Mouse (Mus musculus): ENCODE results near the gene Gm9507.
"Not testable (repeated sequence)": the region's sequence is repeated elsewhere in the genome, so short reads cannot be mapped to it uniquely, and the experiment has no call there.

Gm9507 gene

GRCm38 (mm10) chr10:77811743-77812142 lies at the start of gene Gm9507:
Gm9507 (minus strand) TSS chr10:77811843.
- DNase-seq: no peak

- no peak for DNase-seq
These were observed 40.9 kb upstream of the Gm9507 start, which contains the start of gene Gm10318 for GRCm38 (mm10) chr10:77852559-77852958. Gm10318 (plus strand) TSS chr10:77852859.

GRCm38 (mm10) chr10:77847538-77847937 lies 35.9 kb upstream of the Gm9507 start:
- DNase-seq: no peak

GRCm38 (mm10) chr10:77846961-77847360 lies 35.3 kb upstream of the Gm9507 start:
- DNase-seq: no peak

GRCm38 (mm10) chr10:77846503-77846902 lies 34.9 kb upstream of the Gm9507 start, which contains the start of gene Gm36176:
Gm36176 (plus strand) TSS chr10:77846803.
- no peak for DNase-seq

- DNase-seq: no peak
These were observed 27.4 kb upstream of the Gm9507 start for GRCm38 (mm10) chr10:77839006-77839405.

GRCm38 (mm10) chr10:77835647-77836046 lies 24.0 kb upstream of the Gm9507 start, which contains the start of gene Krtap10-10:
Krtap10-10 (plus strand) TSS chr10:77835947.
- no peak for DNase-seq

GRCm38 (mm10) chr10:77826951-77827350 lies 15.3 kb upstream of the Gm9507 start, which contains the start of gene Krtap10-4:
Krtap10-4 (minus strand) TSS chr10:77827095.
- DNase-seq: no peak

GRCm38 (mm10) chr10:77819203-77819602 lies 7.6 kb upstream of the Gm9507 start:
- no peak for DNase-seq

GRCm38 (mm10) chr10:77818523-77818922 lies 6.9 kb upstream of the Gm9507 start:
- DNase-seq: no peak

- peak; percentile 7 for DNase-seq
These were observed 3.9 kb upstream of the Gm9507 start for GRCm38 (mm10) chr10:77815514-77815913.

GRCm38 (mm10) chr10:77814382-77814781 lies 2.7 kb upstream of the Gm9507 start, which contains the start of gene Gm2696:
Gm2696 (plus strand) TSS chr10:77814682.
- DNase-seq: no peak

GRCm38 (mm10) chr10:77804095-77804494 lies 7.5 kb downstream of the Gm9507 start:
- no peak for DNase-seq

GRCm38 (mm10) chr10:77798921-77799508 lies 12.6 kb downstream of the Gm9507 start, which contains the start of gene Gm19668:
Gm19668 (minus strand) TSS chr10:77799133.
- no peak for DNase-seq

GRCm38 (mm10) chr10:77798164-77798920 lies 13.3 kb downstream of the Gm9507 start:
- DNase-seq: not testable (repeated sequence)

GRCm38 (mm10) chr10:77797677-77798076 lies 14.0 kb downstream of the Gm9507 start:
- DNase-seq: no peak

- no peak for DNase-seq
These were observed 16.7 kb downstream of the Gm9507 start, which contains the start of gene Gm9639 for GRCm38 (mm10) chr10:77794976-77795375. Gm9639 (minus strand) TSS chr10:77795076.

- DNase-seq: no peak
These were observed 23.0 kb downstream of the Gm9507 start for GRCm38 (mm10) chr10:77788621-77789020.

GRCm38 (mm10) chr10:77787876-77788275 lies 23.8 kb downstream of the Gm9507 start, which contains the start of gene Gm7137:
Gm7137 (minus strand) TSS chr10:77788200.
- DNase-seq: not testable (repeated sequence)

- not testable (repeated sequence) for DNase-seq
These were observed 28.2 kb downstream of the Gm9507 start for GRCm38 (mm10) chr10:77783396-77783795.

GRCm38 (mm10) chr10:77782442-77782841 lies 29.2 kb downstream of the Gm9507 start, which contains the start of gene Gm3250:
Gm3250 (minus strand) TSS chr10:77782542.
- not testable (repeated sequence) for DNase-seq

GRCm38 (mm10) chr10:77776844-77777243 lies 34.8 kb downstream of the Gm9507 start, which contains the start of gene Gm7138:
Gm7138 (minus strand) TSS chr10:77776944.
- DNase-seq: not testable (repeated sequence)

GRCm38 (mm10) chr10:77772142-77772541 lies 39.5 kb downstream of the Gm9507 start:
- DNase-seq: not testable (repeated sequence)

Measured in kidney, postnatal 14 days (tissue).